Mouse (Mus musculus) myocyte (in vitro differentiated cells): ENCODE results near the gene Mia2.

ENCODE experiments used
- CEBPB ChIP-seq: IDR thresholded peaks from 2 replicates; pipeline ENCODE4 v1.6.1; 2011; ENCODE audit warnings: mild to moderate bottlenecking, moderate library complexity; ENCODE audit not compliant: poor library complexity, insufficient read depth, severe bottlenecking
- MAX ChIP-seq: IDR thresholded peaks from one replicate; pipeline ENCODE4 v1.6.1; 2011; ENCODE audit warnings: low read depth, mild to moderate bottlenecking, control low read depth
- MYOD1 ChIP-seq, 3 experiments: IDR thresholded peaks; one replicate each; pipeline ENCODE4 v1.6.1; 2011; ENCODE audit warnings: control low read depth in 2 of 3, low read depth in 2 of 3, mild to moderate bottlenecking in 2 of 3, moderate library complexity in 1 of 3; ENCODE audit not compliant: insufficient read length in 2 of 3, control insufficient read depth in 1 of 3
- MYOG ChIP-seq, 3 experiments: IDR thresholded peaks; one replicate each; pipeline ENCODE4 v1.6.1; 2011; ENCODE audit warnings: control low read depth in 2 of 3, low read depth in 2 of 3, mild to moderate bottlenecking in 2 of 3; ENCODE audit not compliant: insufficient read length in 2 of 3, control insufficient read depth in 1 of 3, insufficient read depth in 1 of 3
- POLR2A ChIP-seq: IDR thresholded peaks from one replicate; pipeline ENCODE4 v1.6.1; 2011; ENCODE audit warnings: low read depth, mild to moderate bottlenecking, control low read depth, moderate library complexity; ENCODE audit not compliant: insufficient read length
- POLR2AphosphoS2 ChIP-seq: IDR thresholded peaks from one replicate; pipeline ENCODE4 v1.6.1; 2011; ENCODE audit warnings: low read depth, control low read depth; ENCODE audit not compliant: insufficient read length
- TCF3 ChIP-seq: IDR thresholded peaks from one replicate; pipeline ENCODE4 v1.6.1; 2011; ENCODE audit warnings: low read depth, control low read depth; ENCODE audit not compliant: insufficient read length
- USF1 ChIP-seq: IDR thresholded peaks from one replicate; pipeline ENCODE4 v1.6.1; 2011; ENCODE audit warnings: low read depth, mild to moderate bottlenecking, control low read depth, moderate library complexity

- TF ChIP-seq POLR2A (no peak), USF1 (no peak), CEBPB (no peak), POLR2AphosphoS2 (no peak), MYOG (IDR thresholded peaks at IDR 0.05; ENCODE audit: control insufficient read depth in 1 of 3, insufficient read depth in 1 of 3, insufficient read length in 2 of 3, low read depth in 2 of 3) (no peak), TCF3 (no peak), MAX (no peak), MYOD1 (IDR thresholded peaks at IDR 0.05; ENCODE audit: control insufficient read depth in 1 of 3, insufficient read length in 2 of 3, low read depth in 2 of 3) (no peak)
Measured at GRCm38 (mm10) chr12:59053976-59054375, 41.6 kb upstream of the Mia2 start.
